Mouse (Mus musculus) heart, adult 9 months (tissue): ENCODE measurements around the gene Hmx2.

Source experiments
- DNase-seq, 2 experiments: peaks; one replicate each; pipeline ENCODE4 v3.0.0; 2022; ENCODE audit warnings: low spot score in 2 of 2

The Hmx2 gene

GRCm38 (mm10) chr7:131548473-131548872, at the start of gene Hmx2:
Gene Hmx2 (plus strand): TSS chr7:131548773.
- no peak for DNase-seq

- no peak for DNase-seq
Observed at GRCm38 (mm10) chr7:131503739-131504138, 44.8 kb upstream of the Hmx2 start.

- DNase-seq: peak; percentile 33 to 74
Observed at GRCm38 (mm10) chr7:131539979-131540378, 8.6 kb upstream of the Hmx2 start.

- no peak for DNase-seq
Observed at GRCm38 (mm10) chr7:131541184-131542114, 7.1 kb upstream of the Hmx2 start.

DNA sequence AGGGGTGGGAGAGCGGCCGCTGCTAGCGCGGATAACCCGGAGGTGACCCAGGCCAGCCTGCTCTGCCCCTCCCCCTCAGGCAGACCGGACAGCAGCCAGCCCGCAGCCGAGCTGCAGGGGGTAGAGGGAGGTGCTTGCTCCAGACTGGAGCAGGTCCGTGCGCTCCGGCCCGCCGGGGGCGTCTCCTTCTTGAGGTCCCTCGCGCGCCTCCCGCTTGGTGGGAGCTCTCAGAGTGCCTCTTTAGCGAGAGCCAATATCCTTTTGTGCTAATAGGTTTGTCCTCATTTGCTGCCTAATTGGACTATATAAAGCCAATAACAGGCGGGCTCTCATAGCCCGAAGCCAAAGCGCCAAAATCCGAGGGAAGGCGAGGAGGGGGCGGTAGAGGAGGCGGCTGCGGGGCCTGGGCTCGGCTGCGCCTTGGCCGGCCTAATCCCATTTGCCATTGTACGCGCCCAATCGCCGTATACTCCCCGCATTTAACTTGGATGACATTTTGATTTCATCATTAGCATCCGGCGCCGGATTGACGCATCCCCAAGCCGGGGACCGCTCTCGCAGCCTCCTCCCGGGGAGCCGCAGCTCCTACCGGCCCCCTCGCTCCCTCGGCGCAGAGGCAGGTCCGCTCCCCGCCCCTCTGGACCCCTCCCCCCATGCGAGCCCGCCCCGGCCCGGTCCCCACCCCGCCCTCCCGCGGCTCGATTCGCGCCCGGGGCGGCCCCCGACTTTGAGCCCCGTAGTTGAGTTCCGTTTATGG, 6.3 kb upstream of the Hmx2 start, which contains the start of gene Hmx3:
Gene Hmx3, plus strand, starts transcription at position 753 of the 757 bp plus-strand sequence.
- DNase-seq: no peak

- DNase-seq: no peak
Observed at GRCm38 (mm10) chr7:131542872-131543622, 5.5 kb upstream of the Hmx2 start.

GRCm38 (mm10) chr7:131543623-131544481, 4.7 kb upstream of the Hmx2 start:
- DNase-seq: no peak

DNA sequence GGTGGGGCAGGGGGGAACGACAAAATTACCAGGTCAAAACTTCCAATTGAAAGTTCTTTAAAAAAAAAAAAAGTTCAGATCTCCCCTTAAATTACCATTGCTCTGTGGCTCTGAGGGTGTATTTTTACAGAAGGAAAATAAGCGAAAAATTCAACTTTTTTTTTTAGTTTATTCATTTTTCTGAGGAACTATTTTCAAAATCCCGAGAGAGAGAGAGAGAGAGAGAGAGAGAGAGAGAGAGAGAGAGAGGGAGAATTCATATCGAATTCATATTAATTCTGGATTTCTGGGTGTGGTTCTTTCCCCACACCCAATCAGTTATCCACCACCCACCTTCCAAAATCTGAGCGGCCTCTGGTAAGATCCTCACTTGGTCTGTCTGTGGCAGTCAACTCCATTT, 3.7 kb upstream of the Hmx2 start:
- DNase-seq: no peak

- DNase-seq: no peak
Observed at GRCm38 (mm10) chr7:131545701-131546385, 2.7 kb upstream of the Hmx2 start.

- no peak for DNase-seq
Observed at GRCm38 (mm10) chr7:131546423-131546822, 2.1 kb upstream of the Hmx2 start.

DNA sequence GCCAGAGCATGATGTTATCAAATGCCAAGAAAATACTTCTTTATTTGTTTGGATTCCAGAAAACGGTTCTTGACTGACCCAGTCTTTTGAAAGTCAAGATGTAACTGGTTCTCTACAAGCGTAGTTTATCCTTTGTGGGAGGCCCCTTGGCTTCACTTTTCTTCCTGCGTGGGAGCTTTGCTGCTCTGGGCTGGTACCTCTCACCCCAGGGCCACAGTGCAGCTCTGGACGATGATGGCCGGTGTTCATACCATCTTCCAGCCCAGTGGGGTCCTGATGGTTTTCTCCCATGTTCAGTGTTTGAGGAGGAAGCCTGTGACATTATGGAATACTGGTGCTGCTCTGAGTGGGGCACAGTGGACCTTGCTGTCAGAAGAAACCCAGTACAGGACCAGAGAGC, 1.1 kb upstream of the Hmx2 start:
- DNase-seq: no peak

DNA sequence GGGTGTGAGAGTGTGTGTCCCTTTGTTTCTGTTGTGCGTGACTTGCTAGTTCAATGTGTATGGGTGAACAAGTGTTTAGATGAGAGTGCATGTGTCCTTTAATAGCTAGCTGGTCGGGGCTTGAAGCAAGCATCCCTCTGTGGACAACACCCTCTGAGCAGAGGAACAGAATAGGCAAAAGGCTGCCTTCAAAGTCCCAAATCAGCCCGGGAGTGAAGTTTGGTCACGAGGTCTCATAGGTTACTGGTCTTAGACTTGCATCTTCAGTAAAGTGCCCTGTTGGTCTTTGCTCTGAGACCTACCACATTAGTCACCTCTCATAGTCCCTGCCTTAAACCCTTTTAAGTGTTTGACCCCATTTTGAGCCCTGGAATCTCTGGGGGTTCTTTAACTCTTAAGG, 2.9 kb downstream of the Hmx2 start:
- no peak for DNase-seq

- no peak for DNase-seq
Observed at GRCm38 (mm10) chr7:131551931-131552741, 3.6 kb downstream of the Hmx2 start.

DNA sequence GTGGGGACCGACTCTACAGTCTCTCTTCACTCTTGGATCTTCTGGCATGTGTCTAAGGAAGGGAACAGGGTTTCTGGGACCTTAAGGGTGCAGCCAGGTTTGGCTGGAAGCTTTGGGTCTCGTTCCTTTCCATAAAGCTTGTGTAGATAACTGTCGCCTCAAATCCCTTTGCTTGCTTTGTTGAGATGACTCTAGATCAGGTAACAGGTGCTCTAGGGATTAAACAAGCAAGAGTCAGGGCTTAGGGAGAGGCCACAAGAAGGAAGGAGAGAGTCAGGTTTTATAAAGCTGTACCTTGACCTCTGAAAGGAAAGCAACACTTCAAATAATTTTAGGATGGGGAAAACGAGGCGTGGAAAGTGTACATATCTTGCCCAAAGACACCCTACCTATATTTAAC, 4.2 kb downstream of the Hmx2 start:
- no peak for DNase-seq

GRCm38 (mm10) chr7:131553771-131554175, 5.2 kb downstream of the Hmx2 start:
- no peak for DNase-seq

DNA sequence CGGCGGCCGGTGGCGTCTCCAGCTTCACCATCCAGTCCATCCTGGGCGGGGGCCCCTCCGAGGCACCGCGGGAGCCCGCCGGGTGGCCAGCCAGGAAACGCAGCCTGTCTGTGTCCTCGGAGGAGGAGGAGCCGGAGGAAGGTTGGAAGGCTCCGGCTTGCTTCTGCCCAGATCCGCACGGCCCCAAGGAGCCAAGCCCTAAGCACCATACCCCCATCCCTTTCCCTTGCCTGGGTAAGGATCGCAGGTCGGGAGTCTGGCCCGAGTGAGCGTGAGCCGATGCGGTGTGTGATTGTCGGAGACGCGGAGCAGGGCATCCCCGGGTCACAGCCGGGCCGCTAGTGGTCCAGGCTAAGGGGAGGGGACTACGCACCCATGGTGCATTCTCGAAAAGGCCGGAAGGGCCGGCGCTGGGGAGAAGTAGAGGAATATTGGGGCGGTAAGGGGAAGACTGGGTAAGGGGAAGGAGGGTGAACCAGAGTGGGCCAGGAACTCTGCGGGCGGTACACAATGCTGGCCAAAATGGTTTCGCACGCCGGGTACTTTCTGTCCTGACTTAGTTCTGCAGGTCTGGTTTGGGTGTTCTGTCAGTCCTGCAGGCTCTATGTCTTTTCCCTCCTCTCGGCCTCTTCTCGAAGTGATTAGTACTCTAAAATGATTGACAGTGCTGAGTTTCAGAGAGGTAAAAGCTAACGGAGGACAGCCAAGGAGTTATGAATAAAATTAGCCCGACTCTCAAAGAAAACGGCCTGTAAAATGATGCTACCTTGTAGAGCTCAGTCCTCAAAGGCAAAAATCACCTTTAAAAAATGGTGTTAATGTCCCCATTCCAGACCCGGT, 6.0 kb downstream of the Hmx2 start:
- DNase-seq: no peak

GRCm38 (mm10) chr7:131555301-131556081, 6.9 kb downstream of the Hmx2 start:
- DNase-seq: no peak

- no peak for DNase-seq
Observed at GRCm38 (mm10) chr7:131556116-131556515, 7.5 kb downstream of the Hmx2 start.
